Mouse (Mus musculus) ES-E14 (cell line): Measurements from ENCODE around the gene Cdc42bpa.
A peak's percentile ranks its signal among the peaks of the same experiment; 100 is the strongest.

Source experiments
- MAFK ChIP-seq: IDR thresholded peaks from 2 replicates; pipeline ENCODE4 v1.6.1; 2014; ENCODE audit warnings: mild to moderate bottlenecking, low read depth, low read length, inconsistent platforms; ENCODE audit not compliant: insufficient read depth
- ZC3H11A ChIP-seq: IDR thresholded peaks from 2 replicates; pipeline ENCODE4 v1.6.1; 2012; ENCODE audit warnings: low read depth, mild to moderate bottlenecking, inconsistent platforms, low read length, borderline replicate concordance

DNA sequence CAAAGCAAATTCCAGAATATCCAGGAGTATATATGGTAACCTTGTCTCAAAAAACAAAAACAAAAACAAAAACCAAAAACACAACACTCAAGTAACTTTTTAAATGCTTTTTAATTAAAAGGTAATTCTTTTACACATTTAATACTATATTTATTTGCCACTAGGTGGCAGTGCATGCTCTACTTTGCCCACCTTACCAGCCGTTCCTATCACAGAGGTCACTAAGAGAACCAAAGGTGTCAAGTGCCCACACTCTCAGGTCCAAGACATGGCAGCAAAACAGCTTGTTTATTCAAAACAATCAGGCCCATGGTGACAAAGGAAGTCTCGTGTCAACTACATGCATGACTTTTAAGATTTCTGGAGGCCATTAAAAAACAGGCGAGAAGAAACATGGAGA is 214.9 kb downstream of the Cdc42bpa start:
- peak; percentile 16; the same call in 1 of the 2 replicates for TF ChIP-seq ZC3H11A
- no peak for TF ChIP-seq MAFK
